Mouse (Mus musculus) neural tube, embryonic 13.5 days (tissue): Measurements from ENCODE around the gene Clta. TPM values are rescaled to one million over a fixed set of nuclear protein-coding genes. Genes with fewer than 3 reads are reported as not detected.

ENCODE experiments used
- ATAC-seq: fragments of 200-750 bp; cut with Nextera tagmentation; 2 replicates; pipeline ENCODE4 v1.8.0; 2017; ENCODE audit warnings: low read depth, mild to moderate bottlenecking, moderate TSS enrichment, moderate library complexity
- H3K27ac ChIP-seq: fragments of 300-500 bp; sonication (generic); replicated peaks from 2 replicates; pipeline ENCODE4 v1.5.1; 2015; ENCODE audit warnings: moderate library complexity, mild to moderate bottlenecking, inconsistent platforms
- H3K27me3 ChIP-seq: fragments of 300-500 bp; sonication (generic); 2 replicates; pipeline ENCODE4 v1.6.1; 2015; ENCODE audit warnings: mild to moderate bottlenecking, inconsistent platforms
- H3K36me3 ChIP-seq: fragments of 300-500 bp; sonication (generic); 2 replicates; pipeline ENCODE4 v1.6.1; 2015; ENCODE audit warnings: mild to moderate bottlenecking, inconsistent platforms
- H3K4me1 ChIP-seq: fragments of 300-500 bp; sonication (generic); replicated peaks from 2 replicates; pipeline ENCODE4 v1.6.1; 2015; ENCODE audit warnings: inconsistent platforms
- H3K4me2 ChIP-seq: fragments of 300-500 bp; sonication (generic); 2 replicates; pipeline ENCODE4 v1.6.1; 2015; ENCODE audit warnings: inconsistent platforms, mild to moderate bottlenecking, moderate library complexity
- H3K4me3 ChIP-seq: fragments of 300-500 bp; sonication (generic); 2 replicates; pipeline ENCODE4 v1.5.1; 2015; ENCODE audit warnings: mild to moderate bottlenecking, inconsistent platforms
- H3K9ac ChIP-seq: fragments of 300-500 bp; sonication (generic); 2 replicates; pipeline ENCODE4 v1.6.1; 2015; ENCODE audit warnings: moderate library complexity, mild to moderate bottlenecking, inconsistent platforms
- H3K9me3 ChIP-seq: fragments of 300-500 bp; sonication (generic); 2 replicates; pipeline ENCODE4 v1.6.1; 2016; ENCODE audit warnings: inconsistent platforms
- WGBS: fragments of 180-500 bp; shearing (Covaris S2); methylation state at CpG from one replicate; pipeline ENCODE4 v1.1.7; 2015; 5-methylcytosine and 5-hydroxymethylcytosine counted together
- polyA plus RNA-seq: library from polyadenylated mRNA; unstranded; fragments of >200 nt; fragmentation: Nextera tagmentation; extraction: Ambion mirVana; gene quantifications from 2 replicates; pipeline ENCODE4 v1.2.1, GENCODE M21; 2015

Gene Clta
- polyA plus RNA-seq = 346 and 355 TPM in 2 replicates

- H3K4me3 ChIP-seq = no peak within 1 kb of the TSS
- no peaks in the 10 kb centered on the region for H3K27me3 ChIP-seq
- no peaks in the 10 kb centered on the region for H3K36me3 ChIP-seq
- H3K9me3 ChIP-seq = no peaks in the 10 kb centered on the region; the same call in 1 of the 2 replicates
- H3K27ac ChIP-seq = no peak within 1 kb of the TSS
- no peak within 1 kb of the TSS for H3K9ac ChIP-seq
- H3K4me1 ChIP-seq = no peaks in the 10 kb centered on the region
- WGBS = 92% methylated on average over 5 of the region's 5 CpGs
- ATAC-seq = no peak
- no peak within 1 kb of the TSS for H3K4me2 ChIP-seq
Observed at GRCm38 (mm10) chr4:44004126-44004525, at the start of gene Clta. Clta (plus strand) TSS chr4:44004452.

DNA sequence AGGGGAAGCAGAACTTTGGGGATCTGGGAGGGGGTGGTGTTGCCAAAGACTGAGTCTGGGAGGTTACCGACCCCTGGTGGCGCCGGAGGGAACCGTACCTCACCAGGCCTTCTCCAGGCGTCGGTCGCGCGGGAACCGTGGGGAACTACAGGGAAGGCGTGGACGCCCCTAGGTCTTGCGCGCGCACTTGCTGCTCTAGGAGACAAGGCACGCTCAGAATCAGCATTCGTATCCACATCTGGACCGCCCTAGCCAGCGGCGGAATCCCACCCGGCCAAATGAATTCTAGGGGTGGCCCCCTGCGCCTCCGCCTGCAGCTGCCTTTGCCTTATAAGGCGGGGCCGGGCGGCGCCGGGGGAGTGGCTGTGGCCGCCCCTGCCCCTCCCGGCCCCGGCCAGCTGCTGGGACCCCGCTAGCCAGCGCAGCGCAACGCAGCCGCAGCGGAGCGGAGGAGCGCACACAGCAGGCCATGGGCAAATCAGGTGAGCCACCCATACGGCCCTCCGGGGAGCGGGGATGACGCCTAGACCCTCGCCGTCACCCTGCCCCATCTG lies 46.9 kb upstream of the Clta start, which contains the start of gene Glipr2:
Gene Glipr2, plus strand, starts transcription at position 110 of the 554 bp plus-strand sequence.
- under 1% methylated on average over 43 of the region's 45 CpGs for WGBS
- H3K27me3 ChIP-seq = no peaks in the 10 kb centered on the region; the same call in 1 of the 2 replicates

GRCm38 (mm10) chr4:43957846-43958461 lies 46.3 kb upstream of the Clta start:
- Histone ChIP-seq H3K36me3 (no peaks in the 10 kb centered on the region), H3K27me3 (no peaks in the 10 kb centered on the region; the same call in 1 of the 2 replicates), H3K4me1 (peaks cover 22% of the 10 kb centered on the region), H3K27ac (peak overlapping the region; percentile 90), H3K4me2 (peak overlapping the region; percentile 90), H3K4me3 (peak overlapping the region; percentile 77), H3K9me3 (no peaks in the 10 kb centered on the region), H3K9ac (peak overlapping the region; percentile 85)
- ATAC-seq = peak; percentile 87
- under 1% methylated on average over 26 of the region's 26 CpGs for WGBS

More for the DNA sequence above, 46.9 kb upstream of the Clta start, which contains the start of gene Glipr2:
- Histone ChIP-seq H3K9me3 (no peaks in the 10 kb centered on the region), H3K36me3 (no peaks in the 10 kb centered on the region), H3K9ac (peak within 1 kb of the TSS; percentile 85), H3K27ac (peak within 1 kb of the TSS; percentile 90), H3K4me1 (peaks cover 22% of the 10 kb centered on the region), H3K4me2 (peak within 1 kb of the TSS; percentile 90), H3K4me3 (peak within 1 kb of the TSS; percentile 77)
- peak; percentile 92 for ATAC-seq

- H3K27ac ChIP-seq = no peak overlapping the region
- H3K9ac ChIP-seq = 0 out of 2 replicates have a peak overlapping the region, but pooled peaks have one; percentile 4
- peak overlapping the region; percentile 90 for H3K4me2 ChIP-seq
- no peaks in the 10 kb centered on the region; the same call in 1 of the 2 replicates for H3K27me3 ChIP-seq
- H3K4me1 ChIP-seq = peaks cover 22% of the 10 kb centered on the region
- H3K36me3 ChIP-seq = no peaks in the 10 kb centered on the region
- no peaks in the 10 kb centered on the region for H3K9me3 ChIP-seq
- WGBS = 73% methylated on average over 9 of the region's 9 CpGs
- ATAC-seq = no peak
- no peak overlapping the region for H3K4me3 ChIP-seq
Observed at GRCm38 (mm10) chr4:43959523-43960179, 44.6 kb upstream of the Clta start.

GRCm38 (mm10) chr4:43960207-43960606 lies 44.0 kb upstream of the Clta start:
- no peaks in the 10 kb centered on the region for H3K36me3 ChIP-seq
- ATAC-seq = no peak
- H3K4me1 ChIP-seq = peaks cover 22% of the 10 kb centered on the region
- H3K27me3 ChIP-seq = no peaks in the 10 kb centered on the region; the same call in 1 of the 2 replicates
- H3K9me3 ChIP-seq = no peaks in the 10 kb centered on the region
- peak overlapping the region; percentile 90; the same call in 1 of the 2 replicates for H3K4me2 ChIP-seq
- no peak overlapping the region for H3K27ac ChIP-seq
- no peak overlapping the region for H3K9ac ChIP-seq
- WGBS = 91% methylated on average over 6 of the region's 6 CpGs
- H3K4me3 ChIP-seq = no peak overlapping the region

DNA sequence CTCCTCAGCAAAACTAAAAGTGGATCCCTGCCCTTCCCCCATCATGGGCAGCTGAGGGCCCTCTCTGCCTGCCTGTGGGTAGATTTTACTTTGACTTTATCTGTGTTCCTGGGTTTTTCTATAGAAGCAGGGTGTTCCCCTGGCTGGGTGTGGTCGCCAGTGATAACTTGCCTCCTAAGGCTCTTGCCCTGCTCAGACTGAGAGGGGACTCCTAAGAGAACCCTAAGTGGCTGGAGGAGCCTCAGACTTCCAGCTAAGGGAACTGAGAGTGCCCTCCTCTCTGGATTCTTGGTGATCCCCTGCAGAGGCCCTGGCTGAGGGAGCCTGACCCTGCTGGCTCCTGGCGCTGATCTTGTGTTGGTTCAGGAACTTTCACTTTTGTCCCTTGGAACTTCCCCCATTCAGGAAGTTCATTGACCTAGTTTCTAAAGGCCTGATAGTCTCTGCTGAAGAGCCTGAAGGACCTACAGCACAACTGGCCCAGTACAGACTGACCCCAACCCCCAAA lies 39.9 kb upstream of the Clta start:
- no peak overlapping the region for H3K9ac ChIP-seq
- no peak overlapping the region for H3K4me2 ChIP-seq
- peaks cover 3% of the 10 kb centered on the region; the same call in 1 of the 2 replicates for H3K36me3 ChIP-seq
- no peak for ATAC-seq
- H3K4me3 ChIP-seq = no peak overlapping the region
- no peaks in the 10 kb centered on the region for H3K9me3 ChIP-seq
- H3K4me1 ChIP-seq = peaks cover 25% of the 10 kb centered on the region
- WGBS = 53% methylated on average over 2 of the region's 2 CpGs
- no peak overlapping the region for H3K27ac ChIP-seq
- no peaks in the 10 kb centered on the region for H3K27me3 ChIP-seq

DNA sequence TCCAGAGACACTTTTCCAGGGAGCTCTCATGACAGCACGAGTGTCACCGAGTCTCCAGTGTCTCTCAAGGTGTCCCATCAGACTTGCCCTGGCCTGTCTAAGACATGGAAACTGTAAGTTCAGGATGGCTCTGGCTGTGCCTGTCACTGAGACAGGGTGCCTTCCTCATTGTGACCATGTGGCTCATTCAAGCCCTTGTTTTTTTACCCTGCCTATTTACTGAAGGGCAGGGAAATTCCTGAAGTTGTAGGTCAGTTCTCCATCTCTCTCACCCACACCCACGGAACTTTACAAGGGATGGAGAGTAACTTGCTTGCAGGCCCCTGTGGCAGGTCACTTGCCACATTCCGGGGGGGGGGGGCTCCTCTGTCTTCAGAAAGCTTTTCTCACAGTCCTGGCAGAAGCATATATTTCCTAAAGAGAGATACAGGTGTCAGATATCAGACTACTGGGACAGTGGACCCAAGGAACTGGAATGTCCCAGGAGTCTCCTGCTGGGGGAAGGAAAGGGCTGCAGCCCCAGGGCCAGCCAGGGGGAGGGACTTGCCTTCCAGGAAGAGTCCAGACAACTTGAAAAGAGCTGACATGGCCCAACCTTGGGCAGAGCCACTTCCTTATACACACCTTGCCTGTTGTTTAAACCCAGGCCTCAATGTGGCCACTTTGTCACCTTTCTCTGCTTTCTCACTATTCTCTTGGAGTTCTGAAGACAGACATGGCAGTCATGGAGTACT lies 39.1 kb upstream of the Clta start:
- H3K4me3 ChIP-seq = no peak overlapping the region
- peaks cover 3% of the 10 kb centered on the region; the same call in 1 of the 2 replicates for H3K36me3 ChIP-seq
- H3K9ac ChIP-seq = no peak overlapping the region
- H3K4me2 ChIP-seq = no peak overlapping the region
- H3K27me3 ChIP-seq = no peaks in the 10 kb centered on the region
- ATAC-seq = no peak
- WGBS = 51% methylated on average over 4 of the region's 4 CpGs
- H3K27ac ChIP-seq = no peak overlapping the region
- peaks cover 25% of the 10 kb centered on the region for H3K4me1 ChIP-seq
- H3K9me3 ChIP-seq = no peaks in the 10 kb centered on the region

GRCm38 (mm10) chr4:43965856-43966535 lies 38.3 kb upstream of the Clta start:
- Histone ChIP-seq H3K4me2 (no peak overlapping the region), H3K27me3 (no peaks in the 10 kb centered on the region), H3K9me3 (no peaks in the 10 kb centered on the region), H3K9ac (no peak overlapping the region), H3K27ac (no peak overlapping the region), H3K4me3 (no peak overlapping the region), H3K36me3 (peaks cover 3% of the 10 kb centered on the region; the same call in 1 of the 2 replicates), H3K4me1 (peaks cover 24% of the 10 kb centered on the region)
- 81% methylated on average over 7 of the region's 7 CpGs for WGBS
- no peak for ATAC-seq

- H3K36me3 ChIP-seq = peaks cover 3% of the 10 kb centered on the region; the same call in 1 of the 2 replicates
- no peak overlapping the region for H3K4me3 ChIP-seq
- peak overlapping the region; percentile 48 for H3K9ac ChIP-seq
- H3K9me3 ChIP-seq = no peaks in the 10 kb centered on the region
- peaks cover 43% of the 10 kb centered on the region for H3K4me1 ChIP-seq
- 0 out of 2 replicates have a peak overlapping the region, but pooled peaks have one; percentile 13 for H3K27ac ChIP-seq
- H3K4me2 ChIP-seq = no peak overlapping the region
- WGBS = 54% methylated on average over 13 of the region's 13 CpGs
- H3K27me3 ChIP-seq = no peaks in the 10 kb centered on the region
- no peak for ATAC-seq
Observed at GRCm38 (mm10) chr4:43968650-43969049, 35.6 kb upstream of the Clta start.

DNA sequence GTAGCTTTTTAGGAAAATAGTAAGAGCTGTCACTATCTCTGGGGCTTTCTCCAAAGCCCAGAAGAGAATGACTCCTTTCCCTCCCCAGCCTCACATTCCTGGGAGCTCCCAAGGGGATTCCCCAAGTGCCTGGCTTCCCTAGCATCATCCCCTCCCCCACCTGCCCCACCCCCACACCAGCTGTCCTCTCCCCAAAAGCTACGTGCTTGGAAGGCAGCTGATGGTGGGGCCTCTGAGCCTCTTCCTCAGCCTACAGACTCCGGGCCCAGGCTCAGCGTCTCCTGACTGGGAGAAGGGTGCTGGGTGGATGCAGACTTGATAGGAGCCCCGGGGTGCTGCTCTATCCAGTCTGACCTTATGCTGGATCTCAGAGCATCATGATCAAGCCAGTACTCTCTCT lies 34.9 kb upstream of the Clta start:
- H3K4me1 ChIP-seq = peaks cover 45% of the 10 kb centered on the region
- H3K9me3 ChIP-seq = no peaks in the 10 kb centered on the region
- 0 out of 2 replicates have a peak overlapping the region, but pooled peaks have one; percentile 28 for H3K27ac ChIP-seq
- no peak overlapping the region for H3K4me2 ChIP-seq
- peak overlapping the region; percentile 38; the same call in 1 of the 2 replicates for H3K9ac ChIP-seq
- H3K4me3 ChIP-seq = no peak overlapping the region
- no peaks in the 10 kb centered on the region for H3K27me3 ChIP-seq
- WGBS = 17% methylated on average over 4 of the region's 4 CpGs
- H3K36me3 ChIP-seq = peaks cover 3% of the 10 kb centered on the region; the same call in 1 of the 2 replicates
- ATAC-seq = no peak
